Mouse (Mus musculus) CD4-positive, CD25-positive, alpha-beta regulatory T cell, adult 4 months (primary cell): Measurements from ENCODE around the gene Fgf22. TPM values are rescaled to one million over a fixed set of nuclear protein-coding genes. Genes with fewer than 3 reads are reported as not detected.
"Not testable (repeated sequence)": the region's sequence is repeated elsewhere in the genome, so short reads cannot be mapped to it uniquely, and the experiment has no call there.

Experiments
- ATAC-seq: one replicate; pipeline ENCODE4 v1.8.0; 2017
- polyA plus RNA-seq, 2 experiments: library from polyadenylated mRNA; unstranded; fragments of 100-300 nt; shearing (Covaris generic); gene quantifications; one replicate each; pipeline ENCODE4 v1.2.1; 2017

Gene Fgf22
- polyA plus RNA-seq, 2 experiments from 2014 or later, result not detected

- no peak for ATAC-seq
Observed at GRCm38 (mm10) chr10:79733847-79734246, 21.0 kb upstream of the Fgf22 start.

- no peak for ATAC-seq
Observed at GRCm38 (mm10) chr10:79735361-79735760, 19.5 kb upstream of the Fgf22 start.

- ATAC-seq, result no peak
Observed at GRCm38 (mm10) chr10:79736706-79737105, 18.2 kb upstream of the Fgf22 start.

- ATAC-seq, result no peak
Observed at GRCm38 (mm10) chr10:79738259-79738658, 16.6 kb upstream of the Fgf22 start.

GRCm38 (mm10) chr10:79739234-79739633, 15.6 kb upstream of the Fgf22 start:
- no peak for ATAC-seq

GRCm38 (mm10) chr10:79740863-79741262, 14.0 kb upstream of the Fgf22 start:
- ATAC-seq, result no peak

- ATAC-seq, result no peak
Observed at GRCm38 (mm10) chr10:79743161-79743560, 11.7 kb upstream of the Fgf22 start.

- no peak for ATAC-seq
Observed at GRCm38 (mm10) chr10:79743650-79744365, 11.1 kb upstream of the Fgf22 start.

GRCm38 (mm10) chr10:79745411-79745810, 9.5 kb upstream of the Fgf22 start:
- ATAC-seq, result no peak

- ATAC-seq, result peak; percentile 100
Observed at GRCm38 (mm10) chr10:79745898-79746773, 8.7 kb upstream of the Fgf22 start, which contains the start of gene Polrmt. TSS of gene Polrmt (minus strand) at chr10:79746581.

- ATAC-seq, result peak; percentile 7
Observed at GRCm38 (mm10) chr10:79746774-79747151, 8.1 kb upstream of the Fgf22 start.

GRCm38 (mm10) chr10:79748496-79748895, 6.4 kb upstream of the Fgf22 start:
- no peak for ATAC-seq

GRCm38 (mm10) chr10:79755854-79756253, 978 bp downstream of the Fgf22 start:
- ATAC-seq, result no peak

GRCm38 (mm10) chr10:79756660-79757059, 1.8 kb downstream of the Fgf22 start:
- no peak for ATAC-seq

GRCm38 (mm10) chr10:79759675-79760074, 4.8 kb downstream of the Fgf22 start:
- not testable (repeated sequence) for ATAC-seq

GRCm38 (mm10) chr10:79760603-79761143, 5.8 kb downstream of the Fgf22 start:
- no peak for ATAC-seq

GRCm38 (mm10) chr10:79762875-79763274, 8.0 kb downstream of the Fgf22 start:
- ATAC-seq, result no peak

- ATAC-seq, result no peak
Observed at GRCm38 (mm10) chr10:79764234-79764633, 9.4 kb downstream of the Fgf22 start.

GRCm38 (mm10) chr10:79765228-79765745, 10.4 kb downstream of the Fgf22 start:
- ATAC-seq, result no peak

GRCm38 (mm10) chr10:79766001-79766507, 11.2 kb downstream of the Fgf22 start:
- ATAC-seq, result no peak

- peak; percentile 91 for ATAC-seq
Observed at GRCm38 (mm10) chr10:79766508-79767325, 11.8 kb downstream of the Fgf22 start, which contains the start of gene Rnf126. TSS of gene Rnf126 (minus strand) at chr10:79766952.
